Mouse (Mus musculus) kidney, postnatal 0 days (tissue): ENCODE measurements around the gene Ffar1. TPM values are rescaled to one million over a fixed set of nuclear protein-coding genes. Genes with fewer than 3 reads are reported as not detected.

Experiments used
- ATAC-seq: fragments of 200-750 bp; cut with Nextera tagmentation; replicated peaks from 2 replicates; pipeline ENCODE4 v1.8.0; 2017; ENCODE audit warnings: low read depth, moderate number of reproducible peaks, moderate TSS enrichment, moderate library complexity; ENCODE audit not compliant: low FRiP score
- DNase-seq: peaks from one replicate; pipeline ENCODE4 v3.0.0-alpha.2; 2016; ENCODE audit warnings: low spot score
- H3K27ac ChIP-seq: fragments of 300-500 bp; sonication (generic); 2 replicates; pipeline ENCODE4 v1.5.1; 2014; ENCODE audit warnings: mild to moderate bottlenecking
- H3K27me3 ChIP-seq: fragments of 300-500 bp; sonication (generic); 2 replicates; pipeline ENCODE4 v1.6.1; 2014; ENCODE audit warnings: low read length, mixed read lengths; ENCODE audit not compliant: insufficient read depth
- H3K36me3 ChIP-seq: fragments of 300-500 bp; sonication (generic); 2 replicates; pipeline ENCODE4 v1.6.1; 2014; ENCODE audit warnings: low read length, mixed read lengths; ENCODE audit not compliant: insufficient read depth
- H3K4me1 ChIP-seq: fragments of 300-500 bp; sonication (generic); replicated peaks from 2 replicates; pipeline ENCODE4 v1.6.1; 2014; ENCODE audit warnings: antibody characterized with exemption, low read length, mixed read lengths; ENCODE audit not compliant: insufficient read depth
- H3K4me2 ChIP-seq: fragments of 300-500 bp; sonication (generic); 2 replicates; pipeline ENCODE4 v1.6.1; 2014; ENCODE audit warnings: mild to moderate bottlenecking, low read length, moderate library complexity, mixed read lengths
- H3K4me3 ChIP-seq: fragments of 300-500 bp; sonication (generic); replicated peaks from 2 replicates; pipeline ENCODE4 v1.5.1; 2014; ENCODE audit warnings: low read depth, low read length
- H3K9ac ChIP-seq: fragments of 300-500 bp; sonication (generic); 2 replicates; pipeline ENCODE4 v1.6.1; 2014; ENCODE audit warnings: low read depth, low read length
- H3K9me3 ChIP-seq: fragments of 300-500 bp; sonication (generic); replicated peaks from 2 replicates; pipeline ENCODE4 v1.6.1; 2016; ENCODE audit warnings: low read length, inconsistent platforms, mixed read lengths
- CTCF ChIP-seq: IDR thresholded peaks from 2 replicates; pipeline ENCODE4 v1.5.1; 2016; ENCODE audit warnings: antibody characterized with exemption, low read depth, mild to moderate bottlenecking, moderate library complexity
- WGBS: fragments of 180-500 bp; shearing (Covaris S2); extraction: QIAGEN DNeasy Blood & Tissue Kit; methylation state at CpG from one replicate; pipeline ENCODE4 v1.1.7; 2014; 5-methylcytosine and 5-hydroxymethylcytosine counted together
- polyA plus RNA-seq: library from polyadenylated mRNA; unstranded; fragments of >200 nt; fragmentation: Nextera tagmentation; extraction: Ambion mirVana; gene quantifications from 2 replicates; pipeline ENCODE4 v1.2.1, GENCODE M21; 2015

The Ffar1 gene
- 0.03 TPM in 1 of 2 replicates, not detected in the other for polyA plus RNA-seq

- no peaks in the 10 kb centered on the region for H3K9me3 ChIP-seq
- 88% methylated on average over 12 of the region's 12 CpGs for WGBS
- no peak within 1 kb of the TSS for H3K4me2 ChIP-seq
- ATAC-seq (no peak), DNase-seq (no peak)
- no peaks in the 10 kb centered on the region for H3K4me1 ChIP-seq
- no peak within 1 kb of the TSS for H3K4me3 ChIP-seq
- H3K9ac ChIP-seq: no peak within 1 kb of the TSS
- no peak within 1 kb of the TSS for H3K27ac ChIP-seq
- no peak for TF ChIP-seq CTCF
- no peaks in the 10 kb centered on the region for H3K36me3 ChIP-seq
- H3K27me3 ChIP-seq: no peaks in the 10 kb centered on the region
Measured at GRCm38 (mm10) chr7:30861464-30861863, at the start of gene Ffar1. Gene Ffar1, minus strand, starts transcription at chr7:30861564.

DNA sequence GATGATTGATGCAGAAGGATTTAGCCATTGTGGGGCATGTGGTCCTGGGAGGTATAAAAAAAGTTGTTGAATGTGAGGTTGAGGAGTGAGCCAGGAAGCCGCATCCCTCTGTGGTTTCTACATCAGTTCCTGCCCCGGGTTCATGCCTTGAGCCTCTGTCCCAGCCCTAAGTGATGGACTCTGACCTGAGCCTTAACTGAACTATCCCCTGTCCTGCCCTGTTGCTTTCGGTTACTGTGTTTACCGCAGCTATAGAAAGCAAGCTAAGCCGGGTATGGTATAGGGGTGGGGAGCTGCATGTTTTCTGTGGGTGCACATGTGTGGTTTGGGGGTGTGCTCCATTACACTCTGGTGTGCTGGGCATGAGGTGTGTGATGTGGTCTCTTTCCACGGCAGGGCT lies 48.4 kb upstream of the Ffar1 start:
- WGBS: 76% methylated on average over 6 of the region's 6 CpGs
- no peak overlapping the region for H3K9ac ChIP-seq
- H3K36me3 ChIP-seq: no peaks in the 10 kb centered on the region
- TF ChIP-seq CTCF: no peak
- no peaks in the 10 kb centered on the region for H3K27me3 ChIP-seq
- H3K4me2 ChIP-seq: no peak overlapping the region
- DNase-seq: no peak
- no peak overlapping the region for H3K27ac ChIP-seq
- H3K9me3 ChIP-seq: no peaks in the 10 kb centered on the region
- H3K4me1 ChIP-seq: 0 out of 2 replicates have a peak, but pooled peaks cover 8% of the 10 kb centered on the region
- no peak for ATAC-seq
- no peak overlapping the region for H3K4me3 ChIP-seq

GRCm38 (mm10) chr7:30908992-30909431 lies 47.6 kb upstream of the Ffar1 start:
- no peak for TF ChIP-seq CTCF
- ATAC-seq: 0 out of 2 replicates have a peak, but pooled peaks have one; percentile 14
- H3K27ac ChIP-seq: no peak overlapping the region
- no peaks in the 10 kb centered on the region for H3K27me3 ChIP-seq
- no peak for DNase-seq
- H3K9me3 ChIP-seq: no peaks in the 10 kb centered on the region
- H3K36me3 ChIP-seq: no peaks in the 10 kb centered on the region
- WGBS: 17% methylated on average over 16 of the region's 17 CpGs
- H3K9ac ChIP-seq: no peak overlapping the region
- peak overlapping the region; percentile 17; the same call in 1 of the 2 replicates for H3K4me3 ChIP-seq
- peak overlapping the region; percentile 59 for H3K4me2 ChIP-seq
- H3K4me1 ChIP-seq: 0 out of 2 replicates have a peak, but pooled peaks cover 8% of the 10 kb centered on the region

DNA sequence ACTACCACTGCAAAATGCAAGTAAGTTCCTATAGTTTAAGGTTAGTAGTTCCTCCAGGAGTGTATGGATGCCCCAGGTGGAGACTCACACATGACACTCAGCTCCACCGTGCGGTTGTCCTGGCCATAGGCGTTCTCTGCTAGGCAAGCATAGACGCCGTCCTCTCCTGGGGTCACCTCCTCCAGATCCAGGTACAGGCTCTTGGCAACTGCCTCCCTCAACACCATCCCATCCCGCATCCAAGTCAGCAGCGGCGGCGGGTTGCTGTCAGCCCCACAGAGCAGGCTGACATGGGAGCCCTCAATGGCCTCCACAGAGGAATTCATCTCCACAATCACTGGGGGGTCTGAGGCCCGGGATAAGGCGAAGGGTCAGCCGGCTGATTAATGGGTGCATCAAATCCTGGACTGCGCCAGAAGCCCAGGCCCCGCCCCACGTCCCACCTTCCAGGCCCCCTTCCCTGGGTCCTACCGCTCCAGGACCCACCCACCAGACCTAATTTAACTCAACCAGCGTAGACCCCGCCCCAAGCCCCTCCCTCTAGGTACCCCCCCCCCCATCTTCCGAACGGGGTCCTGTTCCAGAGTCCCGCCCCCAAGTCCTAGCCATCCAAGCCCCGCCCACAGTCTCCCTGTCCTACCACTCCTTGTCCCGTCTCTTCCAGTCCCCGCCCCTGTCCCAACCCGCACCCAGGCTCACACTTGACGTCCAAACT lies 47.1 kb upstream of the Ffar1 start:
- H3K4me1 ChIP-seq: 0 out of 2 replicates have a peak, but pooled peaks cover 8% of the 10 kb centered on the region
- H3K27ac ChIP-seq: no peak overlapping the region
- H3K27me3 ChIP-seq: no peaks in the 10 kb centered on the region
- DNase-seq (peak; percentile 71), ATAC-seq (peak; percentile 61)
- H3K4me3 ChIP-seq: peak overlapping the region; percentile 17; the same call in 1 of the 2 replicates
- no peaks in the 10 kb centered on the region for H3K36me3 ChIP-seq
- WGBS: 2% methylated on average over 26 of the region's 26 CpGs
- peak; percentile 11; the same call in 1 of the 2 replicates for TF ChIP-seq CTCF
- H3K4me2 ChIP-seq: peak overlapping the region; percentile 59
- H3K9me3 ChIP-seq: no peaks in the 10 kb centered on the region
- no peak overlapping the region for H3K9ac ChIP-seq

DNA sequence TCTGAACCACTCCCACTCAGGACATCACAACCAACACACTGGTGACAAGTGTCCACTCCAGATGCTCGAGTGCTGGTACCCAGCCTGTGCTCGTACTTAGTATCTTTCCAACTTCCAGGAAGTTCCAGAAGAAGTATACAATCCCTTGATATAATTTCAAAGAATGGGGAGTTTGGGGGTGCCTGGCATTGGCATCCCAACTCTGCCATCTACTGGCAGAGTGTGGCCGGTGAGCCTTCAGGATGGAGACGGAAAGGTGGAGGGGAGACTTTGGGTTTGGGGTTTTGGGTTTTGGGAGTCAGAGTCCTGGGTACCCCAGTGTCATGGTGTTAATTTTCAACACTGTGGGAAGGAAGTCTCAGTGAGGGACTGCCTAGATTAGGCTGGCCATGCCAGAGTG lies 42.7 kb upstream of the Ffar1 start:
- ATAC-seq (no peak), DNase-seq (peak; percentile 29)
- WGBS: 42% methylated on average over 4 of the region's 4 CpGs
- H3K4me1 ChIP-seq: peaks cover 8% of the 10 kb centered on the region; the same call in 1 of the 2 replicates
- no peaks in the 10 kb centered on the region for H3K27me3 ChIP-seq
- no peak overlapping the region for H3K27ac ChIP-seq
- no peaks in the 10 kb centered on the region for H3K36me3 ChIP-seq
- no peak overlapping the region for H3K9ac ChIP-seq
- H3K4me2 ChIP-seq: no peak overlapping the region
- peak; percentile 73 for TF ChIP-seq CTCF
- no peak overlapping the region for H3K4me3 ChIP-seq
- H3K9me3 ChIP-seq: no peaks in the 10 kb centered on the region

GRCm38 (mm10) chr7:30895217-30895616 lies 33.9 kb upstream of the Ffar1 start:
- Histone ChIP-seq H3K36me3 (no peaks in the 10 kb centered on the region), H3K4me3 (no peak overlapping the region), H3K4me1 (no peaks in the 10 kb centered on the region; the same call in 1 of the 2 replicates), H3K27ac (no peak overlapping the region), H3K9ac (no peak overlapping the region), H3K4me2 (no peak overlapping the region), H3K9me3 (no peaks in the 10 kb centered on the region), H3K27me3 (no peaks in the 10 kb centered on the region)
- WGBS: 78% methylated on average over 3 of the region's 3 CpGs
- ATAC-seq (no peak), DNase-seq (no peak)
- no peak for TF ChIP-seq CTCF
